In the genomic region with DNA sequence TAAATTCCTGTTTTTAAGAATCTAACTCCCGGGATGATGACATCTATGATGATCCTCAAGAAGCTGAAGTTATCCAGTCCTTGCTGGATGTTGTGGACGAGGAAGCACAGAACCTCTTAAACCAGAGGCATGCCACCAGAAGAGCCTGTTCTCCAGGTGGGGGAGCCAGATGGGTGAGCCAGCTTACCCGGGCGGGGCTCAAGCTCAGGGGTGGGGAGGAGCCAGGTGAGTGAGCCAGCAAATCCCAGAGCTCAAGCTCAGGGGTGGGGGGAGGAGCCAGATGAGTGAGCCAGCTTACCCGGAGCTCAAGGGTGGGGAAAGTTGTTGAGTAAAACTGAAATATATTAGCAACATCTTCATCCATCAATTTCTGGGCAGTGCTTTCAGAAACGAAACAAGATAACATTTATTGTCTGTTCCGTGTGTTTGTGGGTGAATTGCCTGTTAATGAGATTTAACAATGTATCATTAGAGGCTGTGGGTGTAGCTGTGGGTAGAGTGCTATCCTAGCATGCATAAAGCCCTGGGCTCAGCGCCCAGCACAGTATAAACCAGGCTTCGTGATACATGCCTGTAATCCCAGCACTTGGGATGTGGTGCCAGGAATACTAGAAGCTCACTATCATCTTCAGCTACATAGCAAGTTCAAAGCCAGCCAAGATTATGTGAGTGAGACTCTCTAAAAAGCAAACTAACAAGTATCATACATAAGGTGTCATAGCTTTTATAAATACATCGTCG, we compare ENCODE assay signal across 8 mouse cellular contexts. TPM values are rescaled to one million over a fixed set of nuclear protein-coding genes. Genes with fewer than 3 reads are reported as not detected.
DNase-seq lines count a peak whose midpoint lies in the region; ATAC-seq and TF ChIP-seq lines count a peak whose summit lies in the region.

No protein-coding gene starts in this region.

- ATAC-seq in stomach, postnatal 0 days (ENCODE audit: low FRiP score, low TSS enrichment): peak; percentile 90

- no peak overlapping the region for H3K9ac ChIP-seq in stomach, postnatal 0 days (ENCODE audit: low read length)

- 0 out of 2 replicates have a peak, but pooled peaks cover 7% of the 10 kb centered on the region for H3K36me3 ChIP-seq in stomach, postnatal 0 days (ENCODE audit: control insufficient read depth, insufficient read depth, low read length)

- no peak overlapping the region for H3K27ac ChIP-seq in stomach, postnatal 0 days (replicated peaks)

- H3K4me3 ChIP-seq in stomach, postnatal 0 days (ENCODE audit: low read depth, low read length): no peak overlapping the region

- no peaks in the 10 kb centered on the region for H3K9me3 ChIP-seq in stomach, postnatal 0 days (ENCODE audit: control insufficient read depth, low read length)

- no peak for TF ChIP-seq EP300 in stomach, postnatal 0 days (optimal IDR thresholded peaks at IDR 0.05)

- H3K4me2 ChIP-seq in stomach, postnatal 0 days (replicated peaks; ENCODE audit: low read depth): no peak overlapping the region

- 51% methylated on average over 11 of the region's 11 CpGs for WGBS in stomach, postnatal 0 days

- peak; percentile 46 for TF ChIP-seq CTCF in stomach, postnatal 0 days (IDR thresholded peaks at IDR 0.05; ENCODE audit: low read depth)

- DNase-seq in adrenal gland, postnatal 14 days: peak; percentile 59
- no peak for DNase-seq in adrenal gland, adult 18-20 months (ENCODE audit: low spot score in 2 of 2)
- DNase-seq in thymus, postnatal 0 days (ENCODE audit: low spot score): peak; percentile 5
- DNase-seq in thymus, postnatal 25 days: no peak
- peak; percentile 23 for DNase-seq in induced T-regulatory cell, adult 2 months (ENCODE audit: low read depth)
- peak; percentile 75 for DNase-seq in stomach, postnatal 0 days (ENCODE audit: low spot score)
- DNase-seq in ovary, postnatal 36 days (ENCODE audit: low spot score): no peak
- no peak for DNase-seq in layer of hippocampus, postnatal 10 days (ENCODE audit: low spot score in 2 of 2)

- H3K4me1 ChIP-seq in stomach, postnatal 0 days (replicated peaks; ENCODE audit: control insufficient read depth, insufficient read depth): no peaks in the 10 kb centered on the region

- no peaks in the 10 kb centered on the region for H3K27me3 ChIP-seq in stomach, postnatal 0 days (ENCODE audit: control insufficient read depth, insufficient read depth, low read length)

RNA-seq across cellular contexts. Expression of gene Slc10a6, which starts 49.4 kb away (rescaled TPM):
- total RNA-seq in adrenal gland, postnatal 14 days (2021): 2.0 and 4.4 TPM in 2 replicates
- 1 to 10 TPM; 3.1 to 3.4 TPM for total RNA-seq in adrenal gland, adult 18-20 months (2021)
- 0.21 and 0.30 TPM in 2 replicates for polyA plus RNA-seq in thymus, postnatal 0 days (2015; fragmentation: Nextera tagmentation; extraction: Ambion mirVana)
- polyA plus RNA-seq in stomach, postnatal 0 days (2015; fragmentation: Nextera tagmentation; extraction: Ambion mirVana): 30.7 and 31.8 TPM in 2 replicates
- under 1 TPM in 1 of 2 experiments, not detected in 1; 0.25 TPM for total RNA-seq in layer of hippocampus, postnatal 10 days (2021)

Comparison
In these comparisons a context has a peak if more than half of its experiments do, and no peak if none do; other contexts are left out.
1. DNase-seq: peak in adrenal gland, postnatal 14 days (single experiment), thymus, postnatal 0 days (single experiment), induced T-regulatory cell, adult 2 months (single experiment) and stomach, postnatal 0 days (single experiment); none in adrenal gland, adult 18-20 months (0 of 2), thymus, postnatal 25 days (single experiment), ovary, postnatal 36 days (single experiment) and layer of hippocampus, postnatal 10 days (0 of 2).